Mouse (Mus musculus) kidney, embryonic 14.5 days (tissue): ENCODE data around the gene Hepacam. TPM values are rescaled to one million over a fixed set of nuclear protein-coding genes. Genes with fewer than 3 reads are reported as not detected.

Experiments used
- ATAC-seq: fragments of 200-750 bp; cut with Nextera tagmentation; 2 replicates; pipeline ENCODE4 v1.8.0; 2017; ENCODE audit warnings: moderate number of reproducible peaks, mild to moderate bottlenecking, moderate TSS enrichment, moderate library complexity; ENCODE audit not compliant: low FRiP score, low TSS enrichment
- H3K27ac ChIP-seq: fragments of 300-500 bp; sonication (generic); 2 replicates; pipeline ENCODE4 v1.5.1; 2014; ENCODE audit warnings: low read depth, mild to moderate bottlenecking, low read length, moderate library complexity, mixed read lengths
- H3K27me3 ChIP-seq: fragments of 300-500 bp; sonication (generic); 2 replicates; pipeline ENCODE4 v1.6.1; 2014; ENCODE audit warnings: mild to moderate bottlenecking, low read length; ENCODE audit not compliant: control insufficient read depth, insufficient read depth
- H3K36me3 ChIP-seq: fragments of 300-500 bp; sonication (generic); 2 replicates; pipeline ENCODE4 v1.6.1; 2014; ENCODE audit warnings: low read length, mixed read lengths; ENCODE audit not compliant: control insufficient read depth, insufficient read depth
- H3K4me1 ChIP-seq: fragments of 300-500 bp; sonication (generic); 2 replicates; pipeline ENCODE4 v1.6.1; 2014; ENCODE audit warnings: low read length, mixed read lengths; ENCODE audit not compliant: control insufficient read depth, insufficient read depth
- H3K4me2 ChIP-seq: fragments of 300-500 bp; sonication (generic); replicated peaks from 2 replicates; pipeline ENCODE4 v1.6.1; 2014; ENCODE audit warnings: low read depth, mild to moderate bottlenecking, low read length
- H3K4me3 ChIP-seq: fragments of 300-500 bp; sonication (generic); 2 replicates; pipeline ENCODE4 v1.5.1; 2014; ENCODE audit warnings: mild to moderate bottlenecking, low read length
- H3K9ac ChIP-seq: fragments of 300-500 bp; sonication (generic); 2 replicates; pipeline ENCODE4 v1.6.1; 2014; ENCODE audit warnings: low read depth, mild to moderate bottlenecking, low read length, moderate library complexity
- H3K9me3 ChIP-seq: fragments of 300-500 bp; sonication (generic); 2 replicates; pipeline ENCODE4 v1.6.1; 2016; ENCODE audit warnings: low read length; ENCODE audit not compliant: control insufficient read depth
- WGBS: fragments of 180-500 bp; shearing (Covaris S2); extraction: QIAGEN DNeasy Blood & Tissue Kit; methylation state at CpG from one replicate; pipeline ENCODE4 v1.1.7; 2014; 5-methylcytosine and 5-hydroxymethylcytosine counted together
- polyA plus RNA-seq: library from polyadenylated mRNA; unstranded; fragments of >200 nt; fragmentation: Nextera tagmentation; extraction: Ambion mirVana; gene quantifications from 2 replicates; pipeline ENCODE4 v1.2.1, GENCODE M21; 2014

The Hepacam gene
- polyA plus RNA-seq, 1 experiment from 2014 or later, result not detected

GRCm38 (mm10) chr9:37368860-37369259, 1.7 kb downstream of the Hepacam start:
- Histone ChIP-seq H3K4me3 (no peak overlapping the region), H3K9me3 (no peaks in the 10 kb centered on the region), H3K36me3 (no peaks in the 10 kb centered on the region), H3K27me3 (peaks cover 3% of the 10 kb centered on the region; the same call in 1 of the 2 replicates), H3K9ac (no peak overlapping the region), H3K4me1 (0 out of 2 replicates have a peak, but pooled peaks cover 4% of the 10 kb centered on the region), H3K27ac (peak overlapping the region; percentile 30; the same call in 1 of the 2 replicates), H3K4me2 (no peak overlapping the region)
- no peak for ATAC-seq
- 78% methylated on average over 8 of the region's 8 CpGs for WGBS

GRCm38 (mm10) chr9:37371232-37371801, 4.2 kb downstream of the Hepacam start:
- WGBS, result 44% methylated on average over 7 of the region's 7 CpGs
- no peaks in the 10 kb centered on the region for H3K9me3 ChIP-seq
- ATAC-seq, result peak; percentile 77

GRCm38 (mm10) chr9:37375718-37376117, 8.6 kb downstream of the Hepacam start:
- Histone ChIP-seq H3K27ac (no peak overlapping the region), H3K36me3 (no peaks in the 10 kb centered on the region), H3K4me3 (no peak overlapping the region), H3K9ac (no peak overlapping the region), H3K4me1 (0 out of 2 replicates have a peak, but pooled peaks cover 4% of the 10 kb centered on the region), H3K4me2 (no peak overlapping the region), H3K9me3 (no peaks in the 10 kb centered on the region), H3K27me3 (no peaks in the 10 kb centered on the region)
- WGBS, result 91% methylated on average over 5 of the region's 5 CpGs
- ATAC-seq, result no peak

More at GRCm38 (mm10) chr9:37371232-37371801, 4.2 kb downstream of the Hepacam start:
- H3K27me3 ChIP-seq, result peaks cover 3% of the 10 kb centered on the region; the same call in 1 of the 2 replicates
- no peak overlapping the region for H3K27ac ChIP-seq
- H3K4me2 ChIP-seq, result no peak overlapping the region
- H3K4me3 ChIP-seq, result no peak overlapping the region
- H3K36me3 ChIP-seq, result no peaks in the 10 kb centered on the region
- H3K4me1 ChIP-seq, result 0 out of 2 replicates have a peak, but pooled peaks cover 4% of the 10 kb centered on the region
- H3K9ac ChIP-seq, result no peak overlapping the region

- Histone ChIP-seq H3K27ac (no peak overlapping the region), H3K27me3 (peaks cover 17% of the 10 kb centered on the region; the same call in 1 of the 2 replicates), H3K36me3 (no peaks in the 10 kb centered on the region), H3K9me3 (no peaks in the 10 kb centered on the region), H3K4me2 (no peak overlapping the region), H3K4me1 (no peaks in the 10 kb centered on the region), H3K4me3 (no peak overlapping the region), H3K9ac (no peak overlapping the region)
- WGBS, result 97% methylated on average over 6 of the region's 6 CpGs
- no peak for ATAC-seq
These were observed 16.0 kb downstream of the Hepacam start for GRCm38 (mm10) chr9:37383161-37383560.

GRCm38 (mm10) chr9:37384284-37385182, 17.4 kb downstream of the Hepacam start:
- ATAC-seq, result peak; percentile 77
- Histone ChIP-seq H3K9ac (peak overlapping the region; percentile 51), H3K27ac (no peak overlapping the region), H3K4me2 (peak overlapping the region; percentile 80), H3K27me3 (peaks cover 17% of the 10 kb centered on the region; the same call in 1 of the 2 replicates), H3K9me3 (no peaks in the 10 kb centered on the region), H3K4me1 (no peaks in the 10 kb centered on the region), H3K36me3 (no peaks in the 10 kb centered on the region), H3K4me3 (peak overlapping the region; percentile 46)
- WGBS, result 8% methylated on average over 54 of the region's 54 CpGs

GRCm38 (mm10) chr9:37390891-37391290, 23.7 kb downstream of the Hepacam start:
- no peak for ATAC-seq
- WGBS, result 82% methylated on average over 2 of the region's 2 CpGs
- H3K4me3 ChIP-seq, result no peak overlapping the region
- H3K9me3 ChIP-seq, result no peaks in the 10 kb centered on the region
- no peak overlapping the region for H3K9ac ChIP-seq
- no peaks in the 10 kb centered on the region for H3K36me3 ChIP-seq
- no peak overlapping the region for H3K27ac ChIP-seq
- H3K4me2 ChIP-seq, result no peak overlapping the region
- no peaks in the 10 kb centered on the region for H3K4me1 ChIP-seq
- H3K27me3 ChIP-seq, result peaks cover 3% of the 10 kb centered on the region; the same call in 1 of the 2 replicates

GRCm38 (mm10) chr9:37392071-37392470, 24.9 kb downstream of the Hepacam start:
- WGBS, result 82% methylated on average over 2 of the region's 2 CpGs
- Histone ChIP-seq H3K9me3 (no peaks in the 10 kb centered on the region), H3K27ac (no peak overlapping the region), H3K27me3 (no peaks in the 10 kb centered on the region), H3K4me2 (no peak overlapping the region), H3K4me1 (no peaks in the 10 kb centered on the region), H3K4me3 (no peak overlapping the region), H3K36me3 (no peaks in the 10 kb centered on the region), H3K9ac (no peak overlapping the region)
- no peak for ATAC-seq

GRCm38 (mm10) chr9:37393482-37394131, 26.5 kb downstream of the Hepacam start:
- Histone ChIP-seq H3K4me3 (no peak overlapping the region), H3K4me2 (no peak overlapping the region), H3K27ac (no peak overlapping the region), H3K9me3 (no peaks in the 10 kb centered on the region), H3K27me3 (no peaks in the 10 kb centered on the region), H3K4me1 (no peaks in the 10 kb centered on the region), H3K9ac (no peak overlapping the region), H3K36me3 (no peaks in the 10 kb centered on the region)
- 63% methylated on average over 8 of the region's 8 CpGs for WGBS
- no peak for ATAC-seq
